In the genomic region with DNA sequence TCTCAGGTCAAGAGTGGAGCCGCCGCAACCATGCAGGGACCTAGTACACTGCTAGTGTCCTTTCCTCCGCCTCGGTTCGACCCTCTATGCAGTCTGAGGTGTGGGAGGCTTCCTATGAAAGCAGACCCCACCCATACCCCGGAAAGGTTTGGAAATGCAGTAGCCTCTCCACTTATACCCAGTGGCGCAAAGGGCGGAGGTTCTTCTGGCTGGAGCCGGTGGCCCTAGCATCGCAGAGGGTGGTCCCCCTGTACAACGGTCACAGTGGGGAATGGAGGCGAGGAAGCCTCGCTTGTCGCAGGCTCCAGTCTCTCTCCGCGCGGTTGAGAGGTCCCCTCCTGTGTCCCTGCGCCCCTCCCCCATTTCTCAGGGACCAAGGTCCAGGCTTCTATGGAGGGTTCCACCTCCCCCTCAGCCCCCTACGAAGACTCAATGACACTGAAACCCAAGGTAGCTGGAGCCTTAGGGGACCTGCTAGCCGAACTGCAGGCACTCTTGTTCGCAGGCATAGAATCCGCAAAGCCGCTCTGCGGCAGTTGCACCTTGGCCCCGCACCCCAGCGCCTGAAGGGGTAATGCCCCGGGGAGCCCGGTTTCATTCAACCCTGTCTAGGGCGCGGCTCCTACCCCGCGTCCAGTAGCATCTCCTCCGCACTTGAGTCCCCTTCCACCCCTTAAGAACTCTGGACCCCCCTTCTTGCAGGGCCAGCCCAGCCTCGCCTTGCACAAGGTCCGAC, we compare ENCODE assay signal across 8 mouse cellular contexts. TPM values are rescaled to one million over a fixed set of nuclear protein-coding genes. Genes with fewer than 3 reads are reported as not detected.
DNase-seq lines count a peak whose midpoint lies in the region; ATAC-seq and TF ChIP-seq lines count a peak whose summit lies in the region.

No protein-coding gene starts in this region.

- no peak for ATAC-seq in liver, embryonic 11.5 days (replicated peaks; ENCODE audit: low FRiP score)
- ATAC-seq in liver, postnatal 0 days: no peak
- ATAC-seq in hindbrain, embryonic 11.5 days (ENCODE audit: low FRiP score): peak; percentile 82

- H3K36me3 ChIP-seq in liver, embryonic 11.5 days (ENCODE audit: control insufficient read depth, insufficient read depth, low read length): no peaks in the 10 kb centered on the region
- no peaks in the 10 kb centered on the region for H3K36me3 ChIP-seq in liver, postnatal 0 days (replicated peaks; ENCODE audit: insufficient read depth, low read length)
- no peaks in the 10 kb centered on the region for H3K36me3 ChIP-seq in hindbrain, embryonic 11.5 days (ENCODE audit: control insufficient read depth, insufficient read depth, low read length)
- peaks cover 6% of the 10 kb centered on the region for H3K36me3 ChIP-seq in midbrain, embryonic 10.5 days
- no peaks in the 10 kb centered on the region for H3K36me3 ChIP-seq in thymus, adult 2 months (ENCODE audit: control insufficient read depth, insufficient read depth, low read length)

- no peak overlapping the region for H3K27ac ChIP-seq in liver, embryonic 11.5 days (ENCODE audit: low read depth, low read length)
- H3K27ac ChIP-seq in liver, postnatal 0 days (ENCODE audit: low read depth): no peak overlapping the region
- peak overlapping the region; percentile 82 for H3K27ac ChIP-seq in hindbrain, embryonic 11.5 days (ENCODE audit: low read depth, low read length)
- peak overlapping the region; percentile 90 for H3K27ac ChIP-seq in midbrain, embryonic 10.5 days (replicated peaks)
- no peak overlapping the region for H3K27ac ChIP-seq in thymus, adult 2 months (ENCODE audit: control insufficient read depth, insufficient read depth, low read length)

- no peak overlapping the region for H3K4me3 ChIP-seq in liver, embryonic 11.5 days (ENCODE audit: low read depth, low read length)
- H3K4me3 ChIP-seq in liver, postnatal 0 days (ENCODE audit: low read depth, low read length): no peak overlapping the region
- peak overlapping the region; percentile 58 for H3K4me3 ChIP-seq in hindbrain, embryonic 11.5 days (ENCODE audit: low read depth, low read length)
- H3K4me3 ChIP-seq in midbrain, embryonic 10.5 days: peak overlapping the region; percentile 72
- no peak overlapping the region for H3K4me3 ChIP-seq in thymus, adult 2 months (ENCODE audit: control insufficient read depth, insufficient read depth, low read length)

- H3K4me1 ChIP-seq in liver, embryonic 11.5 days (replicated peaks; ENCODE audit: control insufficient read depth, insufficient read depth, low read length): no peaks in the 10 kb centered on the region
- H3K4me1 ChIP-seq in liver, postnatal 0 days (ENCODE audit: insufficient read depth): peaks cover 8% of the 10 kb centered on the region; the same call in 1 of the 2 replicates
- no peaks in the 10 kb centered on the region; the same call in 1 of the 2 replicates for H3K4me1 ChIP-seq in hindbrain, embryonic 11.5 days (replicated peaks; ENCODE audit: control insufficient read depth, insufficient read depth, low read length)
- peaks cover 21% of the 10 kb centered on the region for H3K4me1 ChIP-seq in midbrain, embryonic 10.5 days
- H3K4me1 ChIP-seq in thymus, adult 2 months (replicated peaks; ENCODE audit: control insufficient read depth, insufficient read depth, low read length): no peaks in the 10 kb centered on the region

- peak overlapping the region; percentile 45 for H3K4me2 ChIP-seq in liver, embryonic 11.5 days
- no peak overlapping the region; the same call in 1 of the 2 replicates for H3K4me2 ChIP-seq in liver, postnatal 0 days (ENCODE audit: low read depth, low read length)
- peak overlapping the region; percentile 49 for H3K4me2 ChIP-seq in hindbrain, embryonic 11.5 days (replicated peaks; ENCODE audit: low read depth, low read length)

- WGBS in liver, embryonic 11.5 days: 5% methylated on average over 35 of the region's 35 CpGs
- 8% methylated on average over 35 of the region's 35 CpGs for WGBS in liver, postnatal 0 days (ENCODE audit: insufficient replicate concordance)
- 2% methylated on average over 35 of the region's 35 CpGs for WGBS in hindbrain, embryonic 11.5 days
- WGBS in midbrain, embryonic 10.5 days: 2% methylated on average over 35 of the region's 35 CpGs
- 17% methylated on average over 35 of the region's 35 CpGs for WGBS in thymus, adult 2 months

- H3K9me3 ChIP-seq in liver, embryonic 11.5 days (ENCODE audit: control insufficient read depth, low read length): no peaks in the 10 kb centered on the region
- H3K9me3 ChIP-seq in liver, postnatal 0 days (ENCODE audit: low read length): no peaks in the 10 kb centered on the region
- H3K9me3 ChIP-seq in hindbrain, embryonic 11.5 days (ENCODE audit: control insufficient read depth, low read length): no peaks in the 10 kb centered on the region
- no peaks in the 10 kb centered on the region for H3K9me3 ChIP-seq in midbrain, embryonic 10.5 days (replicated peaks)

- TF ChIP-seq EP300 in liver, postnatal 0 days (IDR thresholded peaks at IDR 0.05; ENCODE audit: low read depth): no peak

- no peak overlapping the region for H3K9ac ChIP-seq in liver, embryonic 11.5 days (ENCODE audit: low read depth, low read length)
- no peak overlapping the region for H3K9ac ChIP-seq in liver, postnatal 0 days (replicated peaks)
- peak overlapping the region; percentile 90 for H3K9ac ChIP-seq in hindbrain, embryonic 11.5 days (ENCODE audit: low read depth, low read length)

- TF ChIP-seq POLR2A in thymus, adult 2 months (IDR thresholded peaks at IDR 0.05; ENCODE audit: control insufficient read depth, extremely low read depth, insufficient read depth, low read length, poor library complexity): no peak

- no peak for DNase-seq in liver, embryonic 11.5 days (ENCODE audit: low spot score)
- DNase-seq in liver, postnatal 0 days: no peak
- DNase-seq in cerebellum, postnatal 10 days: peak; percentile 77 to 81
- DNase-seq in hindbrain, embryonic 11.5 days (ENCODE audit: low spot score): peak; percentile 61
- peak; percentile 28 for DNase-seq in midbrain, embryonic 10.5 days (ENCODE audit: low spot score)
- no peak for DNase-seq in ovary, postnatal 14 days (ENCODE audit: low spot score)
- DNase-seq in thymus, adult 2 months: no peak
- DNase-seq in spleen, postnatal 36 days (ENCODE audit: low spot score in 2 of 2): no peak

- no peak for TF ChIP-seq CTCF in liver, postnatal 0 days (IDR thresholded peaks at IDR 0.05; ENCODE audit: low read depth)
- TF ChIP-seq CTCF in thymus, adult 2 months (IDR thresholded peaks at IDR 0.05; ENCODE audit: borderline replicate concordance, control insufficient read depth, extremely low read depth, insufficient read depth, low read length, poor library complexity): no peak

- H3K27me3 ChIP-seq in liver, embryonic 11.5 days (replicated peaks; ENCODE audit: control insufficient read depth, insufficient read depth, low read length): peaks cover 48% of the 10 kb centered on the region
- H3K27me3 ChIP-seq in liver, postnatal 0 days (ENCODE audit: insufficient read depth, low read length): peaks cover 34% of the 10 kb centered on the region
- peaks cover 2% of the 10 kb centered on the region; the same call in 1 of the 2 replicates for H3K27me3 ChIP-seq in hindbrain, embryonic 11.5 days (ENCODE audit: control insufficient read depth, insufficient read depth, low read length)
- peaks cover 62% of the 10 kb centered on the region for H3K27me3 ChIP-seq in midbrain, embryonic 10.5 days (ENCODE audit: low read depth, poor library complexity, severe bottlenecking)
- H3K27me3 ChIP-seq in thymus, adult 2 months (ENCODE audit: control insufficient read depth, insufficient read depth, low read length): peaks cover 18% of the 10 kb centered on the region; the same call in 1 of the 2 replicates

RNA-seq across cellular contexts. Expression of a gene that starts 0.8 kb away (rescaled TPM):
- 0.59 and 0.74 TPM in 2 replicates for polyA plus RNA-seq in liver, embryonic 11.5 days (2014; fragmentation: Nextera tagmentation; extraction: Ambion mirVana)
- polyA plus RNA-seq in liver, postnatal 0 days (2015; fragmentation: Nextera tagmentation; extraction: Ambion mirVana): 0.19 TPM in 1 of 2 replicates, not detected in the other
- polyA plus RNA-seq in hindbrain, embryonic 11.5 days (2014; fragmentation: Nextera tagmentation; extraction: Ambion mirVana): 426 and 432 TPM in 2 replicates
- polyA plus RNA-seq in midbrain, embryonic 10.5 days (2016; fragmentation: Nextera tagmentation; extraction: Ambion mirVana): 133 and 240 TPM in 2 replicates
- 0.15 TPM in 1 of 2 replicates, not detected in the other for polyA plus RNA-seq in thymus, adult 2 months (2012; rRNA removed)

RNA-seq across cellular contexts. Expression of a gene that starts 6.0 kb away (rescaled TPM):
- 58.8 and 66.4 TPM in 2 replicates for polyA plus RNA-seq in liver, embryonic 11.5 days (2014; fragmentation: Nextera tagmentation; extraction: Ambion mirVana)
- polyA plus RNA-seq in liver, postnatal 0 days (2015; fragmentation: Nextera tagmentation; extraction: Ambion mirVana): 8.5 and 9.9 TPM in 2 replicates
- 41.6 and 45.6 TPM in 2 replicates for polyA plus RNA-seq in hindbrain, embryonic 11.5 days (2014; fragmentation: Nextera tagmentation; extraction: Ambion mirVana)
- 61.5 and 71.4 TPM in 2 replicates for polyA plus RNA-seq in midbrain, embryonic 10.5 days (2016; fragmentation: Nextera tagmentation; extraction: Ambion mirVana)
- polyA plus RNA-seq in thymus, adult 2 months (2012; rRNA removed): 110 and 119 TPM in 2 replicates

RNA-seq across cellular contexts. Expression of a gene that starts 25.7 kb away (rescaled TPM):
- polyA plus RNA-seq in liver, embryonic 11.5 days (2014; fragmentation: Nextera tagmentation; extraction: Ambion mirVana): 14.7 and 16.4 TPM in 2 replicates
- polyA plus RNA-seq in liver, postnatal 0 days (2015; fragmentation: Nextera tagmentation; extraction: Ambion mirVana): 4.3 and 4.9 TPM in 2 replicates
- polyA plus RNA-seq in hindbrain, embryonic 11.5 days (2014; fragmentation: Nextera tagmentation; extraction: Ambion mirVana): 17.9 and 19.7 TPM in 2 replicates
- 18.1 and 21.8 TPM in 2 replicates for polyA plus RNA-seq in midbrain, embryonic 10.5 days (2016; fragmentation: Nextera tagmentation; extraction: Ambion mirVana)
- polyA plus RNA-seq in thymus, adult 2 months (2012; rRNA removed): 60.8 and 62.4 TPM in 2 replicates

RNA-seq across cellular contexts. Expression of a gene that starts 51.2 kb away (rescaled TPM):
- 29.5 and 35.1 TPM in 2 replicates for polyA plus RNA-seq in liver, embryonic 11.5 days (2014; fragmentation: Nextera tagmentation; extraction: Ambion mirVana)
- 7.7 and 9.4 TPM in 2 replicates for polyA plus RNA-seq in liver, postnatal 0 days (2015; fragmentation: Nextera tagmentation; extraction: Ambion mirVana)
- polyA plus RNA-seq in hindbrain, embryonic 11.5 days (2014; fragmentation: Nextera tagmentation; extraction: Ambion mirVana): 33.4 and 38.1 TPM in 2 replicates
- 45.0 and 50.5 TPM in 2 replicates for polyA plus RNA-seq in midbrain, embryonic 10.5 days (2016; fragmentation: Nextera tagmentation; extraction: Ambion mirVana)
- polyA plus RNA-seq in thymus, adult 2 months (2012; rRNA removed): 87.6 and 91.9 TPM in 2 replicates

RNA-seq across cellular contexts. Expression of a gene that starts 51.7 kb away (rescaled TPM):
- 48.7 and 48.9 TPM in 2 replicates for polyA plus RNA-seq in liver, embryonic 11.5 days (2014; fragmentation: Nextera tagmentation; extraction: Ambion mirVana)
- polyA plus RNA-seq in liver, postnatal 0 days (2015; fragmentation: Nextera tagmentation; extraction: Ambion mirVana): 17.9 and 19.4 TPM in 2 replicates
- 51.6 and 55.2 TPM in 2 replicates for polyA plus RNA-seq in hindbrain, embryonic 11.5 days (2014; fragmentation: Nextera tagmentation; extraction: Ambion mirVana)
- 79.2 and 85.6 TPM in 2 replicates for polyA plus RNA-seq in midbrain, embryonic 10.5 days (2016; fragmentation: Nextera tagmentation; extraction: Ambion mirVana)
- polyA plus RNA-seq in thymus, adult 2 months (2012; rRNA removed): 60.9 and 69.6 TPM in 2 replicates

Comparison
In these comparisons a context has a peak if more than half of its experiments do, and no peak if none do; other contexts are left out.
1. DNase-seq: peak in cerebellum, postnatal 10 days (2 of 2), hindbrain, embryonic 11.5 days (single experiment) and midbrain, embryonic 10.5 days (single experiment); none in liver, embryonic 11.5 days (single experiment), liver, postnatal 0 days (single experiment), ovary, postnatal 14 days (single experiment), thymus, adult 2 months (single experiment) and spleen, postnatal 36 days (0 of 2).
2. H3K27ac ChIP-seq: peak in hindbrain, embryonic 11.5 days (single experiment) and midbrain, embryonic 10.5 days (single experiment); none in liver, embryonic 11.5 days (single experiment), liver, postnatal 0 days (single experiment) and thymus, adult 2 months (single experiment).
3. H3K4me3 ChIP-seq: peak in hindbrain, embryonic 11.5 days (single experiment) and midbrain, embryonic 10.5 days (single experiment); none in liver, embryonic 11.5 days (single experiment), liver, postnatal 0 days (single experiment) and thymus, adult 2 months (single experiment).
4. RNA of a gene that starts 0.8 kb away (polyA plus RNA-seq): 426 to 432 TPM in hindbrain, embryonic 11.5 days and 133 to 240 TPM in midbrain, embryonic 10.5 days; 0.59 to 0.74 TPM in liver, embryonic 11.5 days, 0.15 TPM in thymus, adult 2 months and 0.19 TPM in liver, postnatal 0 days; every median in the first group is over 10 times any median in the second.